Comparison of ENCODE assay signal across 12 mouse cellular contexts in the genomic region with DNA sequence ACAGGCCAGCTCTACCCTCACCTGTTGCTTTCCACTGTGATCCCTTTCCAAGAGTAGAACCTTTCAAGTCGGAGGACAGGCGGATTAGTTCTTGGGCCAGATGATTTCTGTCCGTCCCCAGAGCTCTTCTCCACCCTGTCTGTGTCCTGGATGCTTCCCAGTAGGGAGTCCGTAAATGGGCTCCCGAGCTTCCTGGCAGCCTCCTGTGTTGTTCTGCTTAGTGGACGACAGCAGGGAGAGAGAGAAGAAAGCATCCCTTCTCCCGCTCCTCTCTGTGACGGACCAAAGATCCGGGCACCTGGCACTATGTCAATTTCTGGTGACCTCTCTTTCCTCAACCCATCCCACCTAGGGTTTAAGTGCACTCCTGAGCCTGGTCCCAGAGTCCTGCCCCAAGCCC. TPM values are rescaled to one million over a fixed set of nuclear protein-coding genes. Genes with fewer than 3 reads are reported as not detected.
DNase-seq lines count a peak whose midpoint lies in the region; ATAC-seq lines count a peak whose summit lies in the region.
"Had no signal": no experiment of that assay in that cellular context is flagged by ENCODE, and none has a peak within 500 bp of the region (broad histone marks: within the 10 kb centered on the region; RNA-seq: fewer than 3 reads in every experiment).

No protein-coding gene starts in this region.

- 0 out of 2 replicates have a peak overlapping the region, but pooled peaks have one; percentile 8 for H3K9ac ChIP-seq in kidney, embryonic 15.5 days
- H3K9ac ChIP-seq in embryonic facial prominence, embryonic 12.5 days, result no peak overlapping the region

- 33% methylated on average over 9 of the region's 9 CpGs for WGBS in kidney, embryonic 15.5 days
- WGBS in embryonic facial prominence, embryonic 12.5 days, result 60% methylated on average over 9 of the region's 9 CpGs

- no peak for ATAC-seq in kidney, embryonic 15.5 days (replicated peaks; ENCODE audit: low FRiP score)
- ATAC-seq in embryonic facial prominence, embryonic 12.5 days (ENCODE audit: insufficient number of reproducible peaks, insufficient read depth, low FRiP score, low TSS enrichment), result no peak
- ATAC-seq: intestine, postnatal 0 days had no signal

- no peaks in the 10 kb centered on the region for H3K27me3 ChIP-seq in kidney, embryonic 15.5 days
- H3K27me3 ChIP-seq in embryonic facial prominence, embryonic 12.5 days, result no peaks in the 10 kb centered on the region

- H3K4me1 ChIP-seq in kidney, embryonic 15.5 days, result peaks cover 77% of the 10 kb centered on the region
- peaks cover 50% of the 10 kb centered on the region for H3K4me1 ChIP-seq in embryonic facial prominence, embryonic 12.5 days

- H3K9me3 ChIP-seq in kidney, embryonic 15.5 days (replicated peaks), result no peaks in the 10 kb centered on the region
- no peaks in the 10 kb centered on the region for H3K9me3 ChIP-seq in embryonic facial prominence, embryonic 12.5 days

- peak; percentile 23 to 29 for DNase-seq in cerebellum, postnatal 25 days
- DNase-seq in cerebellum, adult 11 months, result no peak
- no peak for DNase-seq in kidney, adult 8-10 months
- peak; percentile 42 to 58 for DNase-seq in kidney, postnatal 25 days
- no peak for DNase-seq in frontal cortex, postnatal 10 days (ENCODE audit: low spot score in 2 of 2)
- DNase-seq in frontal cortex, postnatal 25 days (ENCODE audit: low spot score in 2 of 2), result no peak
- DNase-seq: adrenal gland, postnatal 10 days; cerebellum, adult 11-12 months; left cerebral cortex, postnatal 4 days had no signal

- peak overlapping the region; percentile 90 for H3K27ac ChIP-seq in kidney, embryonic 15.5 days
- peak overlapping the region; percentile 85 for H3K27ac ChIP-seq in embryonic facial prominence, embryonic 12.5 days

- H3K4me2 ChIP-seq in kidney, embryonic 15.5 days, result peak overlapping the region; percentile 29
- no peak overlapping the region for H3K4me2 ChIP-seq in embryonic facial prominence, embryonic 12.5 days (replicated peaks)

- H3K4me3 ChIP-seq in kidney, embryonic 15.5 days (replicated peaks), result 0 out of 2 replicates have a peak overlapping the region, but pooled peaks have one; percentile 9
- H3K4me3 ChIP-seq in embryonic facial prominence, embryonic 12.5 days, result no peak overlapping the region

- H3K36me3 ChIP-seq in kidney, embryonic 15.5 days, result peaks cover 8% of the 10 kb centered on the region
- no peaks in the 10 kb centered on the region for H3K36me3 ChIP-seq in embryonic facial prominence, embryonic 12.5 days

RNA-seq across cellular contexts. Expression of a gene that starts 49.5 kb away (rescaled TPM):
- polyA plus RNA-seq in kidney, embryonic 15.5 days (2015; fragmentation: Nextera tagmentation; extraction: Ambion mirVana), result 24.9 and 26.2 TPM in 2 replicates
- polyA plus RNA-seq in embryonic facial prominence, embryonic 12.5 days (2016; fragmentation: Nextera tagmentation; extraction: Ambion mirVana), result 16.0 and 16.8 TPM in 2 replicates

Comparison
In these comparisons a context has a peak if more than half of its experiments do, and no peak if none do; other contexts are left out.
1. DNase-seq: peak in cerebellum, postnatal 25 days (2 of 2) and kidney, postnatal 25 days (2 of 2); none in cerebellum, adult 11 months (single experiment), kidney, adult 8-10 months (0 of 2), frontal cortex, postnatal 10 days (0 of 2) and frontal cortex, postnatal 25 days (0 of 2).